Comparison of ENCODE assay signal across 26 mouse cellular contexts in genomic region chr1:138955455-138955854, GRCm38 (mm10).
"Had no signal": no experiment of that assay in that cellular context is flagged by ENCODE, and none has a peak within 500 bp of the region (broad histone marks: within the 10 kb centered on the region; RNA-seq: fewer than 3 reads in every experiment).

No protein-coding gene starts in this region.

- H3K4me1 ChIP-seq: limb, embryonic 12.5 days; limb, embryonic 15.5 days; lung, embryonic 15.5 days; midbrain, embryonic 12.5 days; midbrain, embryonic 15.5 days had no signal

- H3K36me3 ChIP-seq: limb, embryonic 12.5 days; limb, embryonic 15.5 days; lung, embryonic 15.5 days; midbrain, embryonic 12.5 days; midbrain, embryonic 15.5 days had no signal

- H3K4me2 ChIP-seq: limb, embryonic 12.5 days; limb, embryonic 15.5 days; liver, embryonic 11.5 days; lung, embryonic 15.5 days; midbrain, embryonic 12.5 days; midbrain, embryonic 15.5 days had no signal

- DNase-seq: kidney, adult 18-20 months; kidney, adult 9 months; kidney, postnatal 14 days; kidney, postnatal 4 days; layer of hippocampus, adult 9-11 months; layer of hippocampus, postnatal 36 days; left cerebral cortex, postnatal 4 days; lung, adult 18-20 months; lung, postnatal 10 days; lung, postnatal 36 days; right cerebral cortex, adult 18-20 months; right cerebral cortex, postnatal 25 days; spleen, adult 18-20 months; thymus, adult 2 months; thymus, postnatal 14 days; thymus, postnatal 4 days had no signal

- ATAC-seq: midbrain, embryonic 15.5 days had no signal

- H3K9ac ChIP-seq: limb, embryonic 12.5 days; limb, embryonic 15.5 days; liver, embryonic 14.5 days; lung, embryonic 15.5 days; midbrain, embryonic 12.5 days; midbrain, embryonic 15.5 days had no signal

- H3K27ac ChIP-seq: layer of hippocampus, adult 2 months; left cerebral cortex, adult 2 months; limb, embryonic 12.5 days; limb, embryonic 15.5 days; liver, embryonic 14.5 days; lung, embryonic 15.5 days; midbrain, embryonic 12.5 days; midbrain, embryonic 15.5 days; stomach, postnatal 0 days had no signal

- H3K27me3 ChIP-seq: limb, embryonic 12.5 days; limb, embryonic 15.5 days; lung, embryonic 15.5 days; midbrain, embryonic 12.5 days; midbrain, embryonic 15.5 days had no signal

- H3K4me3 ChIP-seq: layer of hippocampus, adult 2 months; left cerebral cortex, adult 2 months; limb, embryonic 12.5 days; limb, embryonic 15.5 days; lung, embryonic 15.5 days; midbrain, embryonic 12.5 days; midbrain, embryonic 15.5 days had no signal

- H3K9me3 ChIP-seq: limb, embryonic 12.5 days; limb, embryonic 15.5 days; lung, embryonic 15.5 days; midbrain, embryonic 12.5 days; midbrain, embryonic 15.5 days had no signal
